Comparison of ENCODE assay signal across 20 mouse cellular contexts in the genomic region with DNA sequence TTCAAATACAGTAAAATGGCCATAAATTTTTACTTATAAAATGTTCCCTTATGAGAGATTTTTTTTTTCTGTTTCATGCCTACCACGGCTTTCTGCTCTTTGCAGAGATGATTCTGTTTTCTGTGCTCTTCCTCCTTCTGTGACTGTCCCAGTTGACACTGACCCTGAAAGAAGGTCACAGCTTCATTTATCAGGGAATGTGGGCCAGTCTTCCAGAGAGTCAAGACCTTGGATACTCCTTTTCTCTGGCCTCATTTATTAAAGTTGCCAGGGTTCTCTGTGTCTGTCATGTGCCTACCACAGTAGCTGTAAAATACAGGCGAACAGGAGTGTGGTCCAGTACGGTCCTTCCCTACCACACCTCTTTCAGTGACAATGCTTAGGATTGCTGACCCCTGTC.
A peak's percentile ranks its signal among the peaks of the same experiment; 100 is the strongest.
DNase-seq lines count a peak whose midpoint lies in the region; ATAC-seq and TF ChIP-seq lines count a peak whose summit lies in the region.
"Had no signal": no experiment of that assay in that cellular context is flagged by ENCODE, and none has a peak within 500 bp of the region (broad histone marks: within the 10 kb centered on the region; RNA-seq: fewer than 3 reads in every experiment).

No protein-coding gene starts in this region.

- 47% methylated on average over 3 of the region's 3 CpGs for WGBS in kidney, postnatal 0 days
- 70% methylated on average over 3 of the region's 3 CpGs for WGBS in liver, embryonic 11.5 days

- TF ChIP-seq CTCF in kidney, postnatal 0 days (IDR thresholded peaks at IDR 0.05; ENCODE audit: low read depth) = no peak

- H3K9me3 ChIP-seq in kidney, postnatal 0 days (replicated peaks; ENCODE audit: low read length) = no peaks in the 10 kb centered on the region
- H3K9me3 ChIP-seq in liver, embryonic 11.5 days (ENCODE audit: control insufficient read depth, low read length) = no peaks in the 10 kb centered on the region
- H3K9me3 ChIP-seq: embryonic facial prominence, embryonic 12.5 days; embryonic facial prominence, embryonic 15.5 days; hindbrain, embryonic 12.5 days; hindbrain, embryonic 15.5 days had no signal

- H3K27me3 ChIP-seq in kidney, postnatal 0 days (ENCODE audit: insufficient read depth, low read length) = no peaks in the 10 kb centered on the region
- H3K27me3 ChIP-seq in liver, embryonic 11.5 days (replicated peaks; ENCODE audit: control insufficient read depth, insufficient read depth, low read length) = no peaks in the 10 kb centered on the region
- H3K27me3 ChIP-seq: embryonic facial prominence, embryonic 15.5 days; hindbrain, embryonic 12.5 days; hindbrain, embryonic 15.5 days had no signal

- DNase-seq in adrenal gland, adult 8-10 months = peak; percentile 54
- DNase-seq in adrenal gland, postnatal 25 days = no peak
- no peak for DNase-seq in kidney, postnatal 0 days (ENCODE audit: low spot score)
- DNase-seq in kidney, postnatal 14 days = no peak
- peak; percentile 24 for DNase-seq in adrenal gland, postnatal 14 days
- DNase-seq in liver, embryonic 11.5 days (ENCODE audit: low spot score) = no peak
- DNase-seq: cerebellum, adult 11 months; cerebellum, adult 2 months; cerebellum, adult 9-11 months; cerebellum, postnatal 25 days; forebrain, postnatal 0 days; gastrocnemius, adult 2 months; gastrocnemius, postnatal 14 days; heart, adult 11 months had no signal

- no peaks in the 10 kb centered on the region for H3K4me1 ChIP-seq in kidney, postnatal 0 days (replicated peaks; ENCODE audit: insufficient read depth, low read length)
- H3K4me1 ChIP-seq in liver, embryonic 11.5 days (replicated peaks; ENCODE audit: control insufficient read depth, insufficient read depth, low read length) = no peaks in the 10 kb centered on the region
- H3K4me1 ChIP-seq: embryonic facial prominence, embryonic 12.5 days; embryonic facial prominence, embryonic 15.5 days had no signal

- H3K27ac ChIP-seq in kidney, postnatal 0 days = no peak overlapping the region
- H3K27ac ChIP-seq in liver, embryonic 11.5 days (ENCODE audit: low read depth, low read length) = no peak overlapping the region
- H3K27ac ChIP-seq: embryonic facial prominence, embryonic 12.5 days; embryonic facial prominence, embryonic 15.5 days; gastrocnemius, adult 2 months; hindbrain, embryonic 12.5 days; hindbrain, embryonic 15.5 days had no signal

- H3K36me3 ChIP-seq in kidney, postnatal 0 days (ENCODE audit: insufficient read depth, low read length) = no peaks in the 10 kb centered on the region
- H3K36me3 ChIP-seq in liver, embryonic 11.5 days (ENCODE audit: control insufficient read depth, insufficient read depth, low read length) = no peaks in the 10 kb centered on the region
- H3K36me3 ChIP-seq: embryonic facial prominence, embryonic 12.5 days; embryonic facial prominence, embryonic 15.5 days; hindbrain, embryonic 12.5 days; hindbrain, embryonic 15.5 days had no signal

- H3K4me2 ChIP-seq in kidney, postnatal 0 days (ENCODE audit: low read length) = no peak overlapping the region
- no peak overlapping the region for H3K4me2 ChIP-seq in liver, embryonic 11.5 days
- H3K4me2 ChIP-seq: embryonic facial prominence, embryonic 12.5 days; embryonic facial prominence, embryonic 15.5 days; heart, embryonic 11.5 days; hindbrain, embryonic 12.5 days; hindbrain, embryonic 15.5 days had no signal

- no peak overlapping the region for H3K4me3 ChIP-seq in kidney, postnatal 0 days (replicated peaks; ENCODE audit: low read depth, low read length)
- H3K4me3 ChIP-seq in liver, embryonic 11.5 days (ENCODE audit: low read depth, low read length) = no peak overlapping the region
- H3K4me3 ChIP-seq: embryonic facial prominence, embryonic 12.5 days; embryonic facial prominence, embryonic 15.5 days; gastrocnemius, adult 2 months; hindbrain, embryonic 12.5 days; hindbrain, embryonic 15.5 days had no signal

- no peak overlapping the region for H3K9ac ChIP-seq in kidney, postnatal 0 days (ENCODE audit: low read depth, low read length)
- no peak overlapping the region for H3K9ac ChIP-seq in liver, embryonic 11.5 days (ENCODE audit: low read depth, low read length)
- H3K9ac ChIP-seq: embryonic facial prominence, embryonic 12.5 days; embryonic facial prominence, embryonic 15.5 days; forebrain, postnatal 0 days; hindbrain, embryonic 12.5 days; hindbrain, embryonic 15.5 days had no signal

- ATAC-seq in kidney, postnatal 0 days (replicated peaks; ENCODE audit: low FRiP score, low read depth) = 0 out of 2 replicates have a peak, but pooled peaks have one; percentile 12
- ATAC-seq in liver, embryonic 11.5 days (replicated peaks; ENCODE audit: low FRiP score) = no peak
- ATAC-seq: CD4-positive, CD25-positive, alpha-beta regulatory T cell, adult 4 months had no signal

Comparison
In these comparisons a context has a peak if more than half of its experiments do, and no peak if none do; other contexts are left out.
1. DNase-seq: peak in adrenal gland, adult 8-10 months (single experiment) and adrenal gland, postnatal 14 days (single experiment); none in adrenal gland, postnatal 25 days (single experiment), kidney, postnatal 0 days (single experiment), kidney, postnatal 14 days (single experiment) and liver, embryonic 11.5 days (single experiment).